Mouse (Mus musculus) liver, embryonic 15.5 days (tissue): Measurements from ENCODE around the gene Gm10153. TPM values are rescaled to one million over a fixed set of nuclear protein-coding genes. Genes with fewer than 3 reads are reported as not detected.
"Not testable (repeated sequence)": the region's sequence is repeated elsewhere in the genome, so short reads cannot be mapped to it uniquely, and the experiment has no call there.

Experiments used
- ATAC-seq: fragments of 200-750 bp; cut with Nextera tagmentation; 2 replicates; pipeline ENCODE4 v1.8.0; 2017; ENCODE audit warnings: moderate number of reproducible peaks, mild to moderate bottlenecking, moderate library complexity; ENCODE audit not compliant: insufficient read depth
- H3K27ac ChIP-seq: fragments of 300-500 bp; sonication (generic); replicated peaks from 2 replicates; pipeline ENCODE4 v1.5.1; 2015; ENCODE audit warnings: mild to moderate bottlenecking, inconsistent platforms
- H3K27me3 ChIP-seq: fragments of 300-500 bp; sonication (generic); 2 replicates; pipeline ENCODE4 v1.6.1; 2015; ENCODE audit warnings: mild to moderate bottlenecking, inconsistent platforms
- H3K36me3 ChIP-seq: fragments of 300-500 bp; sonication (generic); replicated peaks from 2 replicates; pipeline ENCODE4 v1.6.1; 2015; ENCODE audit warnings: moderate library complexity, mild to moderate bottlenecking, inconsistent platforms
- H3K4me1 ChIP-seq: fragments of 300-500 bp; sonication (generic); replicated peaks from 2 replicates; pipeline ENCODE4 v1.6.1; 2015; ENCODE audit warnings: inconsistent platforms
- H3K4me2 ChIP-seq: fragments of 300-500 bp; sonication (generic); 2 replicates; pipeline ENCODE4 v1.6.1; 2015; ENCODE audit warnings: moderate library complexity, mild to moderate bottlenecking, inconsistent platforms
- H3K4me3 ChIP-seq: fragments of 300-500 bp; sonication (generic); replicated peaks from 2 replicates; pipeline ENCODE4 v1.5.1; 2015; ENCODE audit warnings: mild to moderate bottlenecking, inconsistent platforms
- H3K9ac ChIP-seq: fragments of 300-500 bp; sonication (generic); 2 replicates; pipeline ENCODE4 v1.6.1; 2015; ENCODE audit warnings: moderate library complexity, mild to moderate bottlenecking, inconsistent platforms
- H3K9me3 ChIP-seq: fragments of 300-500 bp; sonication (generic); replicated peaks from 2 replicates; pipeline ENCODE4 v1.6.1; 2016; ENCODE audit warnings: inconsistent platforms
- WGBS: fragments of 180-500 bp; shearing (Covaris S2); methylation state at CpG from one replicate; pipeline ENCODE4 v1.1.7; 2015; ENCODE audit warnings: mixed read lengths; ENCODE audit not compliant: insufficient replicate concordance; 5-methylcytosine and 5-hydroxymethylcytosine counted together
- polyA plus RNA-seq: library from polyadenylated mRNA; unstranded; fragments of >200 nt; fragmentation: Nextera tagmentation; extraction: Ambion mirVana; gene quantifications from 2 replicates; pipeline ENCODE4 v1.2.1, GENCODE M21; 2015

Gm10153 gene
- polyA plus RNA-seq, 1 experiment from 2014 or later: not detected

- Histone ChIP-seq H3K27ac (no peak overlapping the region), H3K4me3 (no peak overlapping the region), H3K9ac (no peak overlapping the region), H3K4me2 (no peak overlapping the region), H3K9me3 (no peaks in the 10 kb centered on the region), H3K27me3 (no peaks in the 10 kb centered on the region), H3K36me3 (no peaks in the 10 kb centered on the region), H3K4me1 (no peaks in the 10 kb centered on the region)
- no peak for ATAC-seq
- WGBS: 55% methylated on average over 1 of the region's 1 CpGs
These were observed 11.5 kb downstream of the Gm10153 start for GRCm38 (mm10) chr7:142178685-142179084.

DNA sequence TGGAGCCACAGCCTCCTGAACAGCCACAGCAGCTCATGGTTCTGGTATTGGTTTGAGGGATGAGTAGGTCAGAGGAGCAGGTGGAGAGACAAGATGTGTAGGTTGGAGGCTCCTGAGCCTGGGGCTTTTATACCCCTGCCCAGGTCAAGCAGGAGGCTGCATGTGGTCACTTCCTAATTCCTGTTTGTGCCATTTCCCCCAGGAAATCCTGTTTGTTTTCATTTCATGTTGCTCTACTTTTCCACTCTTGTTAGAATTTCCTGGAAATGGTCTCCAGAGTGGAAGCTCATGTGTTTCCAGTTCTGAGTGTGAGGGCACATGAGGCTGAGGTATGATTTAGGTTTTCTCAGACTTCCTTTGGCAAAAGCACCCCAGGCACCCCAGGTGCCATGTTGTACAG, 14.3 kb downstream of the Gm10153 start, which contains the start of gene Krtap5-2:
Krtap5-2 (minus strand) TSS at position 101 of the 400 bp plus-strand sequence.
- H3K4me3 ChIP-seq, H3K27me3 ChIP-seq, H3K36me3 ChIP-seq, H3K9ac ChIP-seq, H3K27ac ChIP-seq, H3K4me1 ChIP-seq, ATAC-seq, H3K9me3 ChIP-seq, H3K4me2 ChIP-seq: not testable (repeated sequence)

DNA sequence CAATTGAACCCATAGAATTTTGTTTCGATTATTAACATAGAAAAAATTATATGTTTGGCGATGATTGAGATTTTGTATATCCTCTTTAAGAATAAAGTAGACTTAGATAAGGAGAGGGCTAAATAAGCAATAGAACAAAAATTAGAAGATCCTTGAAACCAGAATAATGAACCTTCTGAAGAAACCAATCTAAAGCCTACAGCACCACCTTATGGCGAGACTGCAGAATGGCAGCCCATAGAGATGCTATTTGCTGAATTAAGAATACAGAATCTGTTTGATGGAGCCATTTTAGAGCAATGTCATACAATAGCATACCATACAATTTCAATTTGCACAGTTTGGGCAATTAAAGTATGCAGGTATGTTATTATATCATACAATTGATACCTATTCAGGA, 20.4 kb downstream of the Gm10153 start:
- Histone ChIP-seq H3K9ac (no peak overlapping the region), H3K27me3 (no peaks in the 10 kb centered on the region), H3K9me3 (no peaks in the 10 kb centered on the region), H3K27ac (no peak overlapping the region), H3K4me3 (no peak overlapping the region), H3K4me1 (no peaks in the 10 kb centered on the region), H3K4me2 (no peak overlapping the region), H3K36me3 (no peaks in the 10 kb centered on the region)
- 35% methylated on average over 3 of the region's 3 CpGs for WGBS
- no peak for ATAC-seq

DNA sequence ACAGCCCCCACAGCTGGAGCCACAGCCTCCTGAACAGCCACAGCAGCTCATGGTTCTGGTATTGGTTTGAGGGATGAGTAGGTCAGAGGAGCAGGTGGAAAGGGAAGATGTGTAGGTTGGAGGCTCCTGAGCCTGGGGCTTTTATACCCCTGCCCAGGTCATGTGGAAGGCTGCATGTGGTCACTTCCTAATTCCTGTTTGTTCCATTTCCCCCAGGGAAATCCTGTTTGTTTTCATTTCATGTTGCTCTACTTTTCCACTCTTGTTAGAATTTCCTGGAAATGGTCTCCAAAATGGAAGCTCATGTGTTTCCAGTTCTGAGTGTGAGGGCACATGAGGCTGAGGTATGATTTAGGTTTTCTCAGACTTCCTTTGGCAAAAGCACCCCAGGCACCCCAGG, 24.6 kb downstream of the Gm10153 start, which contains the start of gene Gm4553:
Gm4553 (minus strand) TSS at position 101 of the 400 bp plus-strand sequence.
- ATAC-seq, H3K4me1 ChIP-seq: not testable (repeated sequence)

GRCm38 (mm10) chr7:142159366-142159765, 30.8 kb downstream of the Gm10153 start:
- H3K36me3 ChIP-seq: no peaks in the 10 kb centered on the region
- WGBS: 75% methylated on average over 3 of the region's 3 CpGs
- no peaks in the 10 kb centered on the region for H3K9me3 ChIP-seq
- H3K9ac ChIP-seq: no peak overlapping the region
- H3K4me1 ChIP-seq: no peaks in the 10 kb centered on the region
- no peak overlapping the region for H3K4me3 ChIP-seq
- H3K27ac ChIP-seq: no peak overlapping the region
- no peak overlapping the region for H3K4me2 ChIP-seq
- peaks cover 4% of the 10 kb centered on the region; the same call in 1 of the 2 replicates for H3K27me3 ChIP-seq
- ATAC-seq: no peak

More for the DNA sequence above, 24.6 kb downstream of the Gm10153 start, which contains the start of gene Gm4553:
- H3K9me3 ChIP-seq, H3K4me3 ChIP-seq, H3K36me3 ChIP-seq, H3K9ac ChIP-seq, H3K27me3 ChIP-seq, H3K4me2 ChIP-seq, H3K27ac ChIP-seq: not testable (repeated sequence)

DNA sequence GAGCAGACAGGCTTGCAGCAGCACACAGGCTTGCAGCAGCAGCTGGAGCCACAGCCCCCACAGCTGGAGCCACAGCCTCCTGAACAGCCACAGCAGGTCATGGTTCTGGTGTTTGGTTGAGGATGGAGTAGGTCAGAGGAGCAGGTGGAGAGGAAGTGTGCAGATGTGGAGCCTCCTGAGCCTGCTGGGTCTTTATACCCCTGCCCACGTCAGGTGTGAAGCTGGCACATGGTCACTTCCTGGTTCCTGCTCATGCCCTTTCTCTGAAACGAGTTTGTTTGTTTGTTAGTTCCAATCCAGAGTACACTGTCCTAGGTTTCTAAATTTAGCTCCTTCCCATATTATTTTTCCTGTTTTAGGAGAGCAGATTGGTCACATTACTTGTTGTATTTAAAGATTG, 33.2 kb downstream of the Gm10153 start, which contains the start of gene Gm29735:
Gm29735 (minus strand) TSS at position 101 of the 400 bp plus-strand sequence.
- not testable (repeated sequence) for H3K27ac ChIP-seq, H3K4me3 ChIP-seq, H3K36me3 ChIP-seq, H3K4me2 ChIP-seq, H3K9me3 ChIP-seq, ATAC-seq, H3K4me1 ChIP-seq, H3K27me3 ChIP-seq, H3K9ac ChIP-seq
- 22% methylated on average over 2 of the region's 2 CpGs for whole genome bisulfite sequencing

DNA sequence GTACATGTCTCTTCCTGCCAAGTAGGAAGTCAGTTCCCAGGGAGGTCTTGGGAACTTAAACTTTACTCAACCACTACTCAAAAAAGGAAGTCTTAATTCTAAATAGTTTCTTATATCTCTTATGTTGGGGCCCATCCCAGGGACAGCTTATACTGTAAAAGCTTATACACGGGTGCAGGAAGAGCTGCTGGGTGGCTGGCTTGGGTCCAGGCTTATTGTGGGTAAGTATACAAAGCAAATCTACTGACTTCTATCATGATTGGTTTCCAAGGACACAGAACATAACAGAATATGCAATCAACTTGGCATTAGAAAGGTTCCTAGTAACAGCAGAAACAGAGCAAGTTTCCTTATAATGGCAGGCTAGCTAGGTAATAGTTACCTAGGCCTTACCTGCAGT, 34.9 kb downstream of the Gm10153 start:
- Histone ChIP-seq H3K4me3 (no peak overlapping the region), H3K4me2 (no peak overlapping the region), H3K4me1 (no peaks in the 10 kb centered on the region), H3K27ac (no peak overlapping the region), H3K27me3 (no peaks in the 10 kb centered on the region), H3K9me3 (no peaks in the 10 kb centered on the region), H3K9ac (no peak overlapping the region), H3K36me3 (no peaks in the 10 kb centered on the region)
- 37% methylated on average over 1 of the region's 1 CpGs for WGBS
- ATAC-seq: no peak

- H3K4me3 ChIP-seq: no peak overlapping the region
These were observed 38.0 kb downstream of the Gm10153 start for GRCm38 (mm10) chr7:142152191-142152590.

DNA sequence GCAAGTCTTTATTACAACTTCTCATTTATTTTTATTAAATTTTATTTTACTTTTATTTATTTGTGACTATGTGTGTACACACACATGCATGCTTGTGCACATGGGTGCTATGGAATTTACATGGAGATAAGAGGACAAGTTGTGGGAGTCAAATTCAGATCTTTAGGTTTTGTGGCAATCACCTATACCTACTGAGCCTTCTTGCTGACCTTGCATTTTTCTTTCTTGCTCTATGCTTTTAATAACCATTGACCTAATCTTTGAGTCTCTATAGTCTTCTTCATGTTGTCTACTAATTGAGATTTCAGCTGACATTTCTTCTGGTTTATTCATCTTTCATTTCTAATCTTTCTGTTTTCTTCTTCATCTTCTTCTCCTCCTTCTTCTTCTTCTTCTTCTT, 41.6 kb downstream of the Gm10153 start:
- ATAC-seq: no peak
- H3K4me3 ChIP-seq: no peak overlapping the region
- no peaks in the 10 kb centered on the region for H3K36me3 ChIP-seq

More at GRCm38 (mm10) chr7:142152191-142152590, 38.0 kb downstream of the Gm10153 start:
- 52% methylated on average over 4 of the region's 4 CpGs for WGBS
- no peaks in the 10 kb centered on the region for H3K4me1 ChIP-seq
- no peaks in the 10 kb centered on the region for H3K36me3 ChIP-seq
- H3K27ac ChIP-seq: no peak overlapping the region
- ATAC-seq: no peak
- no peak overlapping the region for H3K9ac ChIP-seq
- no peaks in the 10 kb centered on the region for H3K9me3 ChIP-seq
- no peaks in the 10 kb centered on the region for H3K27me3 ChIP-seq
- no peak overlapping the region for H3K4me2 ChIP-seq

GRCm38 (mm10) chr7:142146033-142146432, 44.2 kb downstream of the Gm10153 start:
- H3K27me3 ChIP-seq: no peaks in the 10 kb centered on the region
- H3K36me3 ChIP-seq: no peaks in the 10 kb centered on the region
- no peaks in the 10 kb centered on the region for H3K9me3 ChIP-seq
- H3K4me2 ChIP-seq: no peak overlapping the region
- H3K27ac ChIP-seq: no peak overlapping the region
- no peak for ATAC-seq
- WGBS: 0% methylated on average over 1 of the region's 1 CpGs
- H3K9ac ChIP-seq: no peak overlapping the region
- H3K4me1 ChIP-seq: no peaks in the 10 kb centered on the region
- H3K4me3 ChIP-seq: no peak overlapping the region

More for the DNA sequence above, 41.6 kb downstream of the Gm10153 start:
- H3K9me3 ChIP-seq: no peaks in the 10 kb centered on the region
- no peak overlapping the region for H3K27ac ChIP-seq
- H3K4me2 ChIP-seq: no peak overlapping the region
- H3K27me3 ChIP-seq: no peaks in the 10 kb centered on the region
- H3K4me1 ChIP-seq: no peaks in the 10 kb centered on the region
- H3K9ac ChIP-seq: no peak overlapping the region

DNA sequence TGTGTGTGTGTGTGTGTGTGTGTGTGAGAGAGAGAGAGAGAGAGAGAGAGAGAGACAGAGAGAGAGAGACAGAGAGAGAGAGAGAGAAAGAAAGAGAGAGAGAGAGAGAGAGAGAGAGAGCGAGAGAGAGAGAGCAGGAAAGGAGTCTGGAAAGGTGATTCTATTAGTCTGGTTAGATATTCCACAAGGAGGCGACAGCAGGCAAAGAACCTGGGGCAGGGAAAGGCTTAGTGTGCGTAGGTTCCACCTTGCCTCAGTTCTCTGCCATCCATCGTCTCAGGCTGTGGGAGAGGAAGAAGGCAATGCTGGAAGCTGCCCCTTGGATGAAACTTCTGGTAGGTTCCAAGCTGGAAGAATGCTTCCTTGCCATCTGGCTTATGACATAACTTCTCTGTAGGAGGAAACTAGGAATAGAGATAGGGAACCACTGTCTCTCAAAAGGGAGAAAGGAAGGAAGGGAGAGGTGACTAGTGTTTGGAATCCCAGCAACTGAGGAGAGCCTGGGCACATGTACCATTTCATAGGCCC, 44.7 kb downstream of the Gm10153 start:
- no peak for ATAC-seq
- no peaks in the 10 kb centered on the region for H3K36me3 ChIP-seq
- 26% methylated on average over 4 of the region's 4 CpGs for WGBS
- H3K4me1 ChIP-seq: no peaks in the 10 kb centered on the region
- no peak overlapping the region for H3K4me2 ChIP-seq
- H3K9ac ChIP-seq: no peak overlapping the region
- H3K27ac ChIP-seq: no peak overlapping the region
- H3K9me3 ChIP-seq: no peaks in the 10 kb centered on the region
- H3K27me3 ChIP-seq: no peaks in the 10 kb centered on the region
- H3K4me3 ChIP-seq: no peak overlapping the region

DNA sequence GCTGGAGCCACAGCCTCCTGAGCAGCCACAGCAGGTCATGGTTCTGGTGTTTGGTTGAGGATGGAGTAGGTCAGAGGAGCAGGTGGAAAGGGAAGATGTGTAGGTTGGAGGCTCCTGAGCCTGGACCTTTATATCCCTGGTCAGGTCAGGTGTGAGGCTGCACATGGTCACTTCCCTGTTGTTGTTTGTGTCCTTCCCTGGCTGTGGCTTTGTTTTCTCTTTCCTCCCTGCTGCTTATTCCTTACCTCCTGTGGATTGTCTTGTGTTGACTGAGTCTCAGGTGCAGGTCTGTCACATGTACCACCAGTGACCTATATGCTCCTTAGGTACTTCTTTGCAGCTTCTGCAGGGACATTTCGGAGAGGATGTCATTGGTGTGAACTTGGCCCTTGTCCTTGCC, 45.7 kb downstream of the Gm10153 start, which contains the start of gene Gm45337:
Gm45337 (minus strand) TSS at position 101 of the 400 bp plus-strand sequence.
- 43% methylated on average over 1 of the region's 1 CpGs for WGBS
- H3K4me3 ChIP-seq: no peak within 1 kb of the TSS
- no peak within 1 kb of the TSS for H3K27ac ChIP-seq
- H3K4me1 ChIP-seq: no peaks in the 10 kb centered on the region
- no peak within 1 kb of the TSS for H3K9ac ChIP-seq
- ATAC-seq: no peak
- no peaks in the 10 kb centered on the region for H3K9me3 ChIP-seq
- H3K36me3 ChIP-seq: no peaks in the 10 kb centered on the region
- H3K4me2 ChIP-seq: no peak within 1 kb of the TSS
- no peaks in the 10 kb centered on the region for H3K27me3 ChIP-seq
